Mouse (Mus musculus): ENCODE data around the gene Wdr53.
"Not testable (repeated sequence)": the region's sequence is repeated elsewhere in the genome, so short reads cannot be mapped to it uniquely, and the experiment has no call there.

Wdr53 gene

DNA sequence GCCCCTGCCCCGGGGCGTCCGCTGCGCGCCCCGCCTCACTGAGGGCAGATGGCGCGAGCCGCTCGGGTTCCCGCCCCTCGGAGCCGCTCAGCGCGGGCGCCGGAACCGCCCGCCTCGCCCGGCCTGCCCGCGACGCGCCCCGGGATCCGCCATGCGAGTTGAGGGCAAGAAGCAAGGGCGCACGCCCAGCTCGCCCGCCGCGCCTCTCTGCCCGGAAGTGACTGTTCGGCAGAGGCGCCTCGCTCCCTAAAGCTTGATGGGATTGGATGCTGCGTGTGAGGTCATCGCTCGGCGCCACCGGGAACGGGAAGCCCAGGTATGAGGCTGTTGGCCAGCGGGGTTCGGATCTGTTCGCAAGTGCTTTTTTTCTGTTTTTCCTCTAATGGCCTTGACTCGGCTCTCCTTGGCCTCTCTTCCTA lies at the start of gene Wdr53, which contains the start of gene Fbxo45:
Gene Wdr53 (plus strand): TSS at position 276 of the 419 bp plus-strand sequence.
Gene Fbxo45 (minus strand): TSS at position 207 of the 419 bp plus-strand sequence.
- DNase-seq, result peak; percentile 98

- no peak for DNase-seq
These were observed 46.6 kb upstream of the Wdr53 start for GRCm38 (mm10) chr16:32200256-32201003.

- DNase-seq, result no peak
These were observed 46.1 kb upstream of the Wdr53 start for GRCm38 (mm10) chr16:32201004-32201325.

- DNase-seq, result peak; percentile 71
These were observed 44.3 kb upstream of the Wdr53 start for GRCm38 (mm10) chr16:32202681-32203080.

DNA sequence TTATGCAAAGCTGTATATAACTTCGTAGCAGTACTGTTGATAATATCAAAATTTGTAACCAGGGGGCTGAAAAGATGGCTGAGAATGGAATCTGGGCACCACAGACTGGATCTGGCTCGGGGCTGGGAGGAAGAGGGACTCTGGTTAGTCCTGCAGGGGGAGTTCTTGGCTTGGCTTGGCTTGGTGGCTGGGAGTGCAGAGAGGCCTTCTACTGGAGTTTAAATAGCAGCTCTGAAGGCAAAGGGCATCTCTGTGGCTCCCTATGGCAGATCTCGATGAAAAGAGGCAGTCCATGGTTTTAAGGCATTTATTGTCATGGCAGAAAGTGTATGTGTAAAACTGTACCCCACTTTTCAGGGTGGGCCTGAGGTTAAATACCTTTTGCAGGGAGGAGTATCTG lies 42.1 kb upstream of the Wdr53 start:
- DNase-seq, result no peak

DNA sequence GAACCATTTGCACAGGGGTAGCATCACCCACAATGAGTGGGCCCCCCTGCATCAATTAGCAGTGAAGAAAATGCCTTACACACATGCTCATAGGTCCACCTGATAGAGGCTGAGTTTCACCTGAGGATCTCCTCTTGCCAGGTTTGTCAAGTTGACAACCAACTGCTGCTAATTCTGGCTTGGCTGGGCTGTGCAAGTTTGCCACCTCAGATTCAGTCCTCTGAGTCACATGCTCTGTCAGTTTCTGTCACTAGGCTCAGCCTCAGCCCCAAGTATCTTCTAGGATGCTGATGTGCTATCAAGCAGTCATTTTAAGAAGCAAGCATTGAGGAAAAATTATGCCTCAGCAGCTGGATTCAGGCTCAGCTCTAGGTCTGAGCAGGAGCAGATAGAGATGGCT lies 32.9 kb upstream of the Wdr53 start:
- DNase-seq, result no peak

- no peak for DNase-seq
These were observed 32.0 kb upstream of the Wdr53 start for GRCm38 (mm10) chr16:32214804-32215576.

DNA sequence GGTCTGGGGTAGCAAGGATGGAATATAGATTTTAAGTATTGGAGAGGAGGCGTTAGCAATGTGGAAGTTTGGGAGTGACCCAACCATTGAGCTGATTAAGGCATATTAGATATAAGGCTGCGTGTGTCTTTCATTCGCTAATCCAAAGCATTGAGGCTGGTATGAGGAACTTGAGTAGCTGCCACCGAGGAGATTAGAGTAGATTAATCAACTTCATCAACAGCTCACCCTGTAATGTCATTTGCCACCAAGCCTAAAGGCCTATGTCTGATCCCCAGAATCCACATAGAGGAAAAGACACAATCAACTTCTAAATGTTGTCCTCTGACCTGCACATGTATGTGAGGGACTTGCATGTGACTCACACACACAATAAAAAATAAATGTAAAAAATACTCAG lies 25.2 kb upstream of the Wdr53 start:
- no peak for DNase-seq

- no peak for DNase-seq
These were observed 24.6 kb upstream of the Wdr53 start for GRCm38 (mm10) chr16:32222399-32222798.

DNA sequence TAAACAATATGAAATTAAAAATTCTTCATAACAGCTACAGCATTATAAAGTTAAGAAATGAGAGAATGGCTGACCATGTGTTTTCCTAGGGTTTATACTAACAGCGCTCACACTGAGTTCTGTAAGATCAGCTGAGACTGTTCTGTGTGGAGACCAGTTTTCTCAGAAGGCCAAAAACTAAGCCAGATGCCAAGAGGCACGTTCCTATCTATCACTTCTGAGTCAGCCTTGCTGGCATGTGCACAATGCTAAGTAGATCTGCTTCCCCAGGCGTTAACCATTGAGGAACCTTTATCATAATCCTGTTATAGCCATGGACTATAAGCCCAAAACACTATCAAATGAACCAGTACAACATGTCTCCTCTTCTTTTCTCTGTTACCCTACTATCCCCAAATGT lies 15.0 kb upstream of the Wdr53 start:
- not testable (repeated sequence) for DNase-seq

DNA sequence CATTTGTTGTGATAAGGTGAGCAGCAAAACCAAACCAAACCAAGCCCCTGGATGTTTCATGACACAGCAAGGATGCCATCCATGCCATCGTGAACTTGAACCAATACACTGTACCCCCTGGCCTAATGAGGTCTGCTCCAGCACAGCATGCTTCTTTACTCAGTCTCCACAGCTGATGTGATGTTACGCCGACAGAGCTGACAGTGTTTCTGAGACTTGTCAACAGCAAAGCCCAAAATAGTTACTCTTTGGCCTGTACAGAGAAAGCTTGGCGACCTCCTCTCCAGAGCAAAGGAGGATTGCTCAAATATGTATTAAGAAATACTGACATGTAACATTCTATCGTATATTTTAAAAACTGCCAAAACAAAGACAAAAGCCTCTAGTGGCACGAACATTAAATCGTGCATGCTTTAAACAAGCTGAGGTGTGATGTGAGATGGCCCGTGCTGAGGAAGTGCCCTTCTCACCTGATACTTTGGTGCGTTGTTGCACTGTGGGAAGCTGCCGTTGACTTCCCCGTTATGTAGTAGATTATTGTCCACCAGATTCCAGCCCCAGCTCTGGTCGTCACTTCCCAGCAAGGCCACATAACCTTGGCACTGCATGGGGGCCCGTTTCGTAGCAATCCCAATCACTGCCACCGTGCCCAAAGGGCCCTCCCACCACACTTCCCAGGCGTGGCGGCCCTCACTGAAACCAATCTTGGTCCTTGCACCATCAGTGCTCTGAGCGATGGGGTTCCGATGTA lies 8.9 kb upstream of the Wdr53 start:
- DNase-seq, result no peak

GRCm38 (mm10) chr16:32239428-32240312 lies 7.4 kb upstream of the Wdr53 start:
- no peak for DNase-seq

DNA sequence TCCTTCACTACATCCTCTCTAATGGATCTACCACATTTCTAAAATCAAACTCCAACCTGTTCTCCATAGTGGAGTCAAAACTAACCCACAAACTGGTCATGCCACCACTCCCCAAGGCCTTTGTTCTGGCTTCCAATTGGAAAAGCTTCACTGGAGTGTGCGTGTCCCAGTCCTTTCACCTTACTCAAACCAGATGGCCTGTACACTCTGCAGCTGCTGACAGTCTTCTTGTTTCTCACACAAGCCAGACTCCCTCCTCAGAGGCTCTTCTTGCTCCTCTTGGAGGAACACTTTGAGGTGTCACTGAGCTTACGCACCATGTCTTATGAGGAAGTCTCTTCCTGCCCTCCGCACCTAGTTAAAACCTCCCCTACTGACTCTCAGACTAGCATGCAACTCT lies 3.1 kb upstream of the Wdr53 start:
- DNase-seq, result no peak

- DNase-seq, result peak; percentile 41
These were observed 656 bp upstream of the Wdr53 start for GRCm38 (mm10) chr16:32246351-32246791.

GRCm38 (mm10) chr16:32264225-32264624 lies 17.2 kb downstream of the Wdr53 start:
- DNase-seq, result not testable (repeated sequence)

DNA sequence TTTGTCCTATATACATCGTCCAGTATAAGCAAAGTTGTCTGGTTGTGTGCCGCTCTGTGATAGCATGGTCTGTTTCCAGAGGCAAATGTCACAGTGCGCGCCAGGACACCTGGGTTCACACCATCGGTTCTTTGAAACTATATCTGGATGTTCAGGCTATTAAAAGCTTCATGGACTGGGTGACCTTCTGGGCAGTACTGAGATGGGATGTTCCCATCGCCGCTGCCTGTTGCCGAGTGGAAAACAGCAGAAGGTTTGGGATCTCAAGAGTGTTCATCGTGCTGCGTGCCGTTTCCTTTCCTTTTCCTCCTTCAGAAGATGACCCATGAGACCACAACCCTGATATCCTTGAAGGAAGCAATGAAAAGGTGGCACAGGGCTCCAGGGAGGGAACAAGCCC lies 24.3 kb downstream of the Wdr53 start, which contains the start of gene Smco1:
Gene Smco1 (plus strand): TSS at position 178 of the 400 bp plus-strand sequence.
- no peak for DNase-seq

DNA sequence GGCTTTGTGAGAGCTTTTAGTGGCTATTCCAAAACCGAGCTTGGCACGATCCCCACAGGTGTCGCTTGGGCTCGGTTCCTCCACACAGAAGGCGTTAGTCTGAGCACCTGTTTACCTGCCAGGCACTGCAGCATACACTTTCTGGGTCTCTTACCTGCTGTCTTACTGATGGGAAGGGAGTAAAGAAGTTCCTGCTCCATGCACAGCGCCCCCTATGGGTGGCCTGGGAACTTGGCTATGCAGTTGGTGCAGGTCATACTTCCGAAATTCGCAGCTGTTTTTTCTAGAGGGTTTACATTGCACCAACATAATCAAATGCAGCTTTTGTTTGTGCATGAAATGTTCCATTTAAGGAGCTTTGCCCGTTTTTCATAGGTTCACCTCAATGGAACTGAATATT lies 26.3 kb downstream of the Wdr53 start:
- DNase-seq, result no peak

- no peak for DNase-seq
These were observed 28.0 kb downstream of the Wdr53 start for GRCm38 (mm10) chr16:32275041-32275440.

GRCm38 (mm10) chr16:32275830-32276229 lies 28.8 kb downstream of the Wdr53 start:
- no peak for DNase-seq

DNA sequence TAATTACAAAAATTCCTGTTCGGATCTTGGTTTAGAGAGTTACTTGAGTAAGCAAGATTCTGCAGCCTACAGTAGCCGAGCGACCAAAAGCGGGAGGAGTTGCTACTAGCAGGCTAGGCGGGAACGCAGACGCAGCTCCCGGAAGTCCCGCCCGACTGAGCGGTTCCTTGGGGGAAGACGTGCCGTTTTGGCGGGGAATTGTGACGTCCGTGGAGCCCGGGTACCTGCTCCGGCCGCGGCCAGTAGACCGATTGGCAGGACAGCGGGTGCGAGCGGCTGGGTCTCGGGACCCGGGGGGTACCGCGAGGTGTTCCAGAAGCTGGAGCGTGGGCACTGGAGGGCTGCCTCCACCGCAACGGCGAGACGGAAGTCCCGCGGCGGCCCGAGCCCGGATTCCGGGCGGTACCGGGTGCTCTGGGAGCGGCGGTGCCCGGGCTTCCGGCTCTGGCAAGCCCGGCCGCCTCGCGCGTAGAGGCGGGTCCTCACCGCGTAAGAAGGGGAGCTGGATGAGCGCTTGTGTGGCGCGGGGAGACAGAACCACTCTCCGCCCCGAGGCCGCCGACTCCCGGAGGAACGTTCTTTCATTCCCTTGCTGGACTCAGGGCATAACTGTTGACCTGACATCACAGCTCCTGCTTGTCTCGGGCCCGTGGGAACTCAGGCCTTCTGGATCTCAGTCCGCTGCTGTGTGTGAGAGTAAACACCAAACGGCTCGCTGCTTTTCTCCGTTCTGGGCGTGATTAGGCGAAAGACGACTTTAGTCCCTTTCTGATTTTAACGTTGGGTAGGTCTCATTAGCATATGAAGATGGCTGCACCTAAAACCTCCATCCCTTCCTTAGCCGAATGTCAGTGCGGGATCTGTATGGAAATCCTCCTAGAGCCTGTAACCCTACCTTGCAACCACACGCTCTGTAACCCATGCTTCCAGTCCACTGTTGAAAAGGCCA lies 30.6 kb downstream of the Wdr53 start, which contains the start of gene Rnf168:
Gene Rnf168 (plus strand): TSS at position 152 of the 949 bp plus-strand sequence.
- peak; percentile 90 for DNase-seq

DNA sequence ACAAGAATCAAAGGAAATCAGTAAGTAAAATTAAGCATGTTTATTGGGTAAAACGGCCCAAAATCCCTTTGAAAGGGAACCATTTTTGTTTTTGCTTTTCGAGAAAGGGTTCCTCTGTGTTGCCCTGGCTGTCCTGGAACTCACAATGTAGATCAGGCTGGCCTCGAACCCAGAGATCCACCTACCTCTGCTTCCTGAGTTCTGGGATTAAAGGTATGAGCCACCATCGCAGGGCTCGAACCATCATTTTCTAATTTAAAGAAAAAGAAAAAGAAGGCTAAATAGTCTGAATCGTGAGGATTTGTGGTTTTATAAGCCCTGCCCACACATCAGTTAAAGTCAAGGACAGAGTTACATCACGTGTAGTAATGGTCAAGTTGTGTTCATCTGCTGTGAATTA lies 31.4 kb downstream of the Wdr53 start:
- no peak for DNase-seq

All from layer of hippocampus, adult 9-11 months (tissue).